Mouse (Mus musculus) duodenum, adult 2 months (tissue): ENCODE results near the gene Cage1. TPM values are rescaled to one million over a fixed set of nuclear protein-coding genes. Genes with fewer than 3 reads are reported as not detected.

Experiments
- polyA plus RNA-seq: library from polyadenylated mRNA; depleted of rRNA; stranded (reverse); fragments of >200 nt; gene quantifications from 2 replicates; pipeline ENCODE4 v1.2.3, GENCODE M21; 2012; ENCODE audit warnings: low replicate concordance; rRNA removed

Gene Cage1
- polyA plus RNA-seq = 0.04 TPM in 1 of 2 replicates, not detected in the other

GRCm38 (mm10) chr13:38037044-38037687, at the start of gene Cage1:
Gene Cage1 (minus strand): TSS chr13:38037069.

GRCm38 (mm10) chr13:38036343-38037043, 376 bp downstream of the Cage1 start, which contains the start of gene Riok1:
Gene Riok1 (plus strand): TSS chr13:38036995.

GRCm38 (mm10) chr13:37993704-37994404, 43.0 kb downstream of the Cage1 start, which contains the start of gene Ssr1:
Gene Ssr1 (minus strand): TSS chr13:37994217.

Other genes starting within 250 kb of the Cage1 start
- gene Ssr1, start 42.9 kb downstream of the Cage1 start, polyA plus RNA-seq = 1.8 and 3.1 TPM in 2 replicates
- gene Riok1, start 74 bp downstream of the Cage1 start, polyA plus RNA-seq = 2.8 and 5.4 TPM in 2 replicates
- 11.5 and 13.4 TPM in 2 replicates for gene Dsp, start 114.2 kb upstream of the Cage1 start, polyA plus RNA-seq
- 13.6 and 17.6 TPM in 2 replicates for gene Snrnp48, start 167.9 kb upstream of the Cage1 start, polyA plus RNA-seq